ENCODE assay signal across 17 mouse cellular contexts in genomic region chr9:6344514-6344913, GRCm38 (mm10).
"Had no signal": no experiment of that assay in that cellular context is flagged by ENCODE, and none has a peak within 500 bp of the region (broad histone marks: within the 10 kb centered on the region; RNA-seq: fewer than 3 reads in every experiment).

No protein-coding gene starts in this region.

- H3K9me3 ChIP-seq: limb, embryonic 12.5 days; limb, embryonic 15.5 days; midbrain, embryonic 12.5 days; midbrain, embryonic 15.5 days; neural tube, embryonic 12.5 days; neural tube, embryonic 15.5 days; stomach, embryonic 15.5 days had no signal

- H3K4me3 ChIP-seq: limb, embryonic 12.5 days; limb, embryonic 15.5 days; midbrain, embryonic 12.5 days; midbrain, embryonic 15.5 days; neural tube, embryonic 12.5 days; neural tube, embryonic 15.5 days; stomach, embryonic 15.5 days had no signal

- H3K27me3 ChIP-seq: limb, embryonic 12.5 days; limb, embryonic 15.5 days; midbrain, embryonic 12.5 days; midbrain, embryonic 15.5 days; neural tube, embryonic 12.5 days; neural tube, embryonic 15.5 days; stomach, embryonic 15.5 days had no signal

- H3K27ac ChIP-seq: limb, embryonic 12.5 days; limb, embryonic 15.5 days; liver, embryonic 14.5 days; macrophage; midbrain, embryonic 12.5 days; midbrain, embryonic 15.5 days; neural tube, embryonic 12.5 days; neural tube, embryonic 15.5 days had no signal

- DNase-seq: left cerebral cortex, postnatal 4 days; liver, postnatal 0 days; right cerebral cortex, adult 18-20 months; right cerebral cortex, postnatal 14 days; spleen, adult 18-20 months; thymus, postnatal 36 days had no signal

- H3K36me3 ChIP-seq: limb, embryonic 12.5 days; limb, embryonic 15.5 days; midbrain, embryonic 12.5 days; midbrain, embryonic 15.5 days; neural tube, embryonic 12.5 days; neural tube, embryonic 15.5 days; stomach, embryonic 15.5 days had no signal

- H3K9ac ChIP-seq: limb, embryonic 12.5 days; limb, embryonic 15.5 days; liver, embryonic 14.5 days; liver, postnatal 0 days; lung, embryonic 14.5 days; midbrain, embryonic 12.5 days; midbrain, embryonic 15.5 days; neural tube, embryonic 12.5 days; neural tube, embryonic 15.5 days; stomach, embryonic 15.5 days had no signal

- H3K4me2 ChIP-seq: limb, embryonic 12.5 days; limb, embryonic 15.5 days; liver, embryonic 11.5 days; lung, embryonic 14.5 days; midbrain, embryonic 12.5 days; midbrain, embryonic 15.5 days; neural tube, embryonic 12.5 days; neural tube, embryonic 15.5 days; stomach, embryonic 15.5 days had no signal

- ATAC-seq: liver, postnatal 0 days had no signal

- H3K4me1 ChIP-seq: midbrain, embryonic 12.5 days; midbrain, embryonic 15.5 days; neural tube, embryonic 12.5 days; stomach, embryonic 15.5 days had no signal
